Mouse (Mus musculus) E14TG2a.4 (cell line): Measurements from ENCODE around the gene Gm5431.

Source experiments
- CTCF ChIP-seq: conservative IDR thresholded peaks from 2 replicates; pipeline ENCODE4 v1.5.1; 2014; ENCODE audit warnings: low read length
- NANOG ChIP-seq: IDR thresholded peaks from 2 replicates; pipeline ENCODE4 v1.6.1; 2014; ENCODE audit warnings: borderline replicate concordance, low read length, mixed read lengths
- POU5F1 ChIP-seq: IDR thresholded peaks from 2 replicates; pipeline ENCODE4 v1.6.1; 2014; ENCODE audit warnings: low read length, borderline replicate concordance

GRCm38 (mm10) chr11:48841213-48841612, 60.8 kb downstream of the Gm5431 start:
- TF ChIP-seq CTCF (no peak), NANOG (no peak), POU5F1 (no peak)
